Mouse (Mus musculus) liver, embryonic 14.5 days (tissue): ENCODE measurements around the gene Adgrl2.

Source experiments
- CTCF ChIP-seq: IDR thresholded peaks from 2 replicates; pipeline ENCODE4 v1.5.1; 2016; ENCODE audit warnings: antibody characterized with exemption, low read depth, control low read depth
- EP300 ChIP-seq: IDR thresholded peaks from 2 replicates; pipeline ENCODE4 v1.6.1; 2016; ENCODE audit warnings: antibody characterized with exemption, low read depth

- TF ChIP-seq CTCF: no peak
- no peak for TF ChIP-seq EP300
Observed at GRCm38 (mm10) chr3:148818414-148819105, 171.8 kb downstream of the Adgrl2 start.
